ENCODE assay signal across 8 mouse cellular contexts in genomic region chr4:94601395-94601794, GRCm38 (mm10). TPM values are rescaled to one million over a fixed set of nuclear protein-coding genes. Genes with fewer than 3 reads are reported as not detected.
DNase-seq lines count a peak whose midpoint lies in the region; ATAC-seq and TF ChIP-seq lines count a peak whose summit lies in the region.

No protein-coding gene starts in this region.

- H3K4me2 ChIP-seq in lung, embryonic 14.5 days: peak overlapping the region; percentile 83
- no peak overlapping the region for H3K4me2 ChIP-seq in hindbrain, embryonic 11.5 days (replicated peaks; ENCODE audit: low read depth, low read length)
- H3K4me2 ChIP-seq in midbrain, embryonic 15.5 days: peak overlapping the region; percentile 61

- WGBS in lung, embryonic 14.5 days: 78% methylated on average over 4 of the region's 4 CpGs
- WGBS in hindbrain, embryonic 11.5 days: 92% methylated on average over 4 of the region's 4 CpGs
- 89% methylated on average over 4 of the region's 4 CpGs for WGBS in midbrain, embryonic 15.5 days

- no peaks in the 10 kb centered on the region for H3K4me1 ChIP-seq in lung, embryonic 14.5 days (ENCODE audit: insufficient read depth)
- H3K4me1 ChIP-seq in hindbrain, embryonic 11.5 days (replicated peaks; ENCODE audit: control insufficient read depth, insufficient read depth, low read length): no peaks in the 10 kb centered on the region
- peaks cover 27% of the 10 kb centered on the region for H3K4me1 ChIP-seq in midbrain, embryonic 15.5 days

- H3K9me3 ChIP-seq in lung, embryonic 14.5 days (ENCODE audit: low read depth, low read length): no peaks in the 10 kb centered on the region
- H3K9me3 ChIP-seq in hindbrain, embryonic 11.5 days (ENCODE audit: control insufficient read depth, low read length): no peaks in the 10 kb centered on the region
- no peaks in the 10 kb centered on the region for H3K9me3 ChIP-seq in midbrain, embryonic 15.5 days

- H3K9ac ChIP-seq in lung, embryonic 14.5 days: no peak overlapping the region; the same call in 1 of the 2 replicates
- no peak overlapping the region for H3K9ac ChIP-seq in hindbrain, embryonic 11.5 days (ENCODE audit: low read depth, low read length)
- no peak overlapping the region for H3K9ac ChIP-seq in midbrain, embryonic 15.5 days

- H3K4me3 ChIP-seq in lung, embryonic 14.5 days (ENCODE audit: low read depth, low read length): peak overlapping the region; percentile 95
- no peak overlapping the region for H3K4me3 ChIP-seq in hindbrain, embryonic 11.5 days (ENCODE audit: low read depth, low read length)
- H3K4me3 ChIP-seq in midbrain, embryonic 15.5 days: 0 out of 2 replicates have a peak overlapping the region, but pooled peaks have one; percentile 95

- H3K27me3 ChIP-seq in lung, embryonic 14.5 days (ENCODE audit: insufficient read depth, low read length): no peaks in the 10 kb centered on the region
- H3K27me3 ChIP-seq in hindbrain, embryonic 11.5 days (ENCODE audit: control insufficient read depth, insufficient read depth, low read length): no peaks in the 10 kb centered on the region
- no peaks in the 10 kb centered on the region for H3K27me3 ChIP-seq in midbrain, embryonic 15.5 days (replicated peaks)

- DNase-seq in lung, embryonic 14.5 days: peak; percentile 14
- DNase-seq in lung, postnatal 25 days (ENCODE audit: low spot score): no peak
- peak; percentile 40 for DNase-seq in ZHBTc4 (ENCODE audit: low read depth, low spot score)
- peak; percentile 9 for DNase-seq in hindbrain, embryonic 11.5 days (ENCODE audit: low spot score)
- DNase-seq in spleen, adult 12 weeks (ENCODE audit: low spot score): no peak
- no peak for DNase-seq in right cerebral cortex, postnatal 14 days

- no peaks in the 10 kb centered on the region for H3K36me3 ChIP-seq in lung, embryonic 14.5 days (ENCODE audit: insufficient read depth)
- no peaks in the 10 kb centered on the region for H3K36me3 ChIP-seq in hindbrain, embryonic 11.5 days (ENCODE audit: control insufficient read depth, insufficient read depth, low read length)
- no peaks in the 10 kb centered on the region for H3K36me3 ChIP-seq in midbrain, embryonic 15.5 days (replicated peaks)

- ATAC-seq in lung, embryonic 14.5 days (ENCODE audit: insufficient read depth): no peak
- no peak for ATAC-seq in hindbrain, embryonic 11.5 days (ENCODE audit: low FRiP score)
- no peak for ATAC-seq in midbrain, embryonic 15.5 days (replicated peaks)
- no peak for ATAC-seq in megakaryocyte-erythroid progenitor cell, adult 5-6 weeks (replicated peaks; ENCODE audit: low FRiP score, low TSS enrichment, poor library complexity, severe bottlenecking)

- no peak overlapping the region for H3K27ac ChIP-seq in lung, embryonic 14.5 days (ENCODE audit: low read depth)
- H3K27ac ChIP-seq in hindbrain, embryonic 11.5 days (ENCODE audit: low read depth, low read length): no peak overlapping the region
- no peak overlapping the region for H3K27ac ChIP-seq in midbrain, embryonic 15.5 days

- 0 out of 2 replicates have a peak, but pooled peaks have one; percentile 10 for TF ChIP-seq CTCF in lung, embryonic 14.5 days (IDR thresholded peaks at IDR 0.05; ENCODE audit: low read depth)

RNA-seq across cellular contexts. Expression of gene Plaa, which starts 1.6 kb away (rescaled TPM):
- 78.3 and 80.9 TPM in 2 replicates for polyA plus RNA-seq in lung, embryonic 14.5 days (2014; fragmentation: Nextera tagmentation; extraction: Ambion mirVana)
- 96.4 and 97.7 TPM in 2 replicates for polyA plus RNA-seq in hindbrain, embryonic 11.5 days (2014; fragmentation: Nextera tagmentation; extraction: Ambion mirVana)
- 72.6 and 74.9 TPM in 2 replicates for polyA plus RNA-seq in midbrain, embryonic 15.5 days (2015; fragmentation: Nextera tagmentation; extraction: Ambion mirVana)
- 53.9 and 74.0 TPM in 2 replicates for total RNA-seq in megakaryocyte-erythroid progenitor cell, adult 5-6 weeks (2014; fragmentation: Nextera tagmentation)
- 131 and 154 TPM in 2 replicates for total RNA-seq in megakaryocyte-erythroid progenitor cell, adult 5-6 weeks (2017)

RNA-seq across cellular contexts. Expression of gene Ift74, which starts 12.9 kb away (rescaled TPM):
- 33.1 and 34.1 TPM in 2 replicates for polyA plus RNA-seq in lung, embryonic 14.5 days (2014; fragmentation: Nextera tagmentation; extraction: Ambion mirVana)
- polyA plus RNA-seq in hindbrain, embryonic 11.5 days (2014; fragmentation: Nextera tagmentation; extraction: Ambion mirVana): 59.4 and 62.3 TPM in 2 replicates
- 20.5 and 23.1 TPM in 2 replicates for polyA plus RNA-seq in midbrain, embryonic 15.5 days (2015; fragmentation: Nextera tagmentation; extraction: Ambion mirVana)
- 6.9 and 8.2 TPM in 2 replicates for total RNA-seq in megakaryocyte-erythroid progenitor cell, adult 5-6 weeks (2014; fragmentation: Nextera tagmentation)
- total RNA-seq in megakaryocyte-erythroid progenitor cell, adult 5-6 weeks (2017): 18.3 and 20.9 TPM in 2 replicates

RNA-seq across cellular contexts. Expression of gene Caap1, which starts 44.8 kb away (rescaled TPM):
- polyA plus RNA-seq in lung, embryonic 14.5 days (2014; fragmentation: Nextera tagmentation; extraction: Ambion mirVana): 21.8 and 22.2 TPM in 2 replicates
- polyA plus RNA-seq in hindbrain, embryonic 11.5 days (2014; fragmentation: Nextera tagmentation; extraction: Ambion mirVana): 30.4 and 32.4 TPM in 2 replicates
- polyA plus RNA-seq in midbrain, embryonic 15.5 days (2015; fragmentation: Nextera tagmentation; extraction: Ambion mirVana): 16.7 and 17.3 TPM in 2 replicates
- 15.3 and 23.8 TPM in 2 replicates for total RNA-seq in megakaryocyte-erythroid progenitor cell, adult 5-6 weeks (2014; fragmentation: Nextera tagmentation)
- total RNA-seq in megakaryocyte-erythroid progenitor cell, adult 5-6 weeks (2017): 29.9 and 34.4 TPM in 2 replicates

RNA-seq across cellular contexts. Expression of gene Gm10306, which starts 45.0 kb away (rescaled TPM):
- not detected in 2 replicates for polyA plus RNA-seq in lung, embryonic 14.5 days (2014; fragmentation: Nextera tagmentation; extraction: Ambion mirVana)
- 0.57 TPM in 1 of 2 replicates, not detected in the other for polyA plus RNA-seq in hindbrain, embryonic 11.5 days (2014; fragmentation: Nextera tagmentation; extraction: Ambion mirVana)
- polyA plus RNA-seq in midbrain, embryonic 15.5 days (2015; fragmentation: Nextera tagmentation; extraction: Ambion mirVana): 0.70 TPM in 1 of 2 replicates, not detected in the other
- total RNA-seq in megakaryocyte-erythroid progenitor cell, adult 5-6 weeks (2014; fragmentation: Nextera tagmentation): not detected in 2 replicates
- not detected in 2 replicates for total RNA-seq in megakaryocyte-erythroid progenitor cell, adult 5-6 weeks (2017)

RNA-seq across cellular contexts. Expression of gene Lrrc19, which starts 48.5 kb away (rescaled TPM):
- polyA plus RNA-seq in lung, embryonic 14.5 days (2014; fragmentation: Nextera tagmentation; extraction: Ambion mirVana): 0.64 and 0.85 TPM in 2 replicates
- polyA plus RNA-seq in hindbrain, embryonic 11.5 days (2014; fragmentation: Nextera tagmentation; extraction: Ambion mirVana): 0.68 and 1.3 TPM in 2 replicates
- polyA plus RNA-seq in midbrain, embryonic 15.5 days (2015; fragmentation: Nextera tagmentation; extraction: Ambion mirVana): 0.32 and 0.37 TPM in 2 replicates
- total RNA-seq in megakaryocyte-erythroid progenitor cell, adult 5-6 weeks (2014; fragmentation: Nextera tagmentation): not detected in 2 replicates
- total RNA-seq in megakaryocyte-erythroid progenitor cell, adult 5-6 weeks (2017): not detected in 2 replicates

Comparison
In these comparisons a context has a peak if more than half of its experiments do, and no peak if none do; other contexts are left out.
1. DNase-seq: peak in lung, embryonic 14.5 days (single experiment), ZHBTc4 (single experiment) and hindbrain, embryonic 11.5 days (single experiment); none in lung, postnatal 25 days (single experiment), spleen, adult 12 weeks (single experiment) and right cerebral cortex, postnatal 14 days (single experiment).